Mouse (Mus musculus): ENCODE results near the gene Cgnl1.

- TF ChIP-seq POLR2A (IDR thresholded peaks at IDR 0.05; ENCODE audit: low read depth, low read length), result no peak
- TF ChIP-seq CTCF (IDR thresholded peaks at IDR 0.05; ENCODE audit: extremely low read depth, insufficient read depth, insufficient read length, insufficient replicate concordance), result no peak
Measured at GRCm38 (mm10) chr9:71638198-71638597, 133.2 kb downstream of the Cgnl1 start.

Measured in spleen, adult 2 months (tissue).